Mouse (Mus musculus): ENCODE measurements around the gene Cpsf2.

Cpsf2 gene

GRCm38 (mm10) chr12:101980266-101980665 is 4.5 kb downstream of the Cpsf2 start:
- peak; percentile 57 for DNase-seq (ENCODE audit: low read depth)

DNA sequence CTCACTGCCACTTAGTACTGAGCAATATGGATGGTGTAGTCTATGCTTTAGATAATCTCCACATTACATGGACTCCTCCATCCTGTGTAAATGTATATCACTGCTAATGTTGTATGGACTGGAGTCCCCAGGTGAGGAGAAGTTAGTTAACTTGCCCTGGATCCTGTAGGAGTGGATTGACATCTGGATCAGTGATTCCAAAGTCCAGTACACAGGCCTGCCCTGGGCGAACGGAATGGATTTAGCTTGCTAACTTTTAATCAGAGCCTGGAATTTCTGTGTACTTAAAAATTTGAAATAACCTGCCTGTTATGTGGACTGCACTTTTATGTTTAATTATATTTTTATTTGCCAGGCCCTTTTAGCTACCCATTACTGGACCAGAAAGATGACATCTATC is 5.8 kb downstream of the Cpsf2 start:
- no peak for DNase-seq (ENCODE audit: low read depth)

- DNase-seq (ENCODE audit: low read depth) = no peak
Observed at GRCm38 (mm10) chr12:101982977-101983376, 7.2 kb downstream of the Cpsf2 start.

GRCm38 (mm10) chr12:101985110-101985509 is 9.3 kb downstream of the Cpsf2 start:
- DNase-seq (ENCODE audit: low read depth) = peak; percentile 45

- no peak for DNase-seq (ENCODE audit: low read depth)
Observed at GRCm38 (mm10) chr12:101987659-101988058, 11.9 kb downstream of the Cpsf2 start.

GRCm38 (mm10) chr12:101994576-101995467 is 19.0 kb downstream of the Cpsf2 start:
- DNase-seq (ENCODE audit: low read depth) = no peak

DNA sequence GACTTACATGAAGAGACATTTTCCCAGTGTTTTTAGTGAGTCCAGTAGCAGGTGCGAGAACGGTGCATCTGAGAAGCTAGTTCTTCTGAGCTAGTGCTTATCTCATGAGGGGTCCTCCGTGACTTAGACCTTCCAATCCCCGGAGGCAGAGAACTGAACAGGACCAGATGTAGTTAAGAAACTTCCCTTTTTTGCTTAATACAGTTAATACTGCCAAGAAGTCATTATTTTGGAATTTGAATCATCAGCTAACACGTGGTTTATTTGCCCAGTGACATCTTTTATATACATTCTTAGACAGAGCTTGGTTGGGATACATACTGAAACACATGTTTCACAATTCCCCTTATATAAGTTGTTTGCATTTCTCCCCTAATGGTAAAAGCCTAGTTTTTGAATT is 23.1 kb downstream of the Cpsf2 start:
- no peak for DNase-seq (ENCODE audit: low read depth)

DNA sequence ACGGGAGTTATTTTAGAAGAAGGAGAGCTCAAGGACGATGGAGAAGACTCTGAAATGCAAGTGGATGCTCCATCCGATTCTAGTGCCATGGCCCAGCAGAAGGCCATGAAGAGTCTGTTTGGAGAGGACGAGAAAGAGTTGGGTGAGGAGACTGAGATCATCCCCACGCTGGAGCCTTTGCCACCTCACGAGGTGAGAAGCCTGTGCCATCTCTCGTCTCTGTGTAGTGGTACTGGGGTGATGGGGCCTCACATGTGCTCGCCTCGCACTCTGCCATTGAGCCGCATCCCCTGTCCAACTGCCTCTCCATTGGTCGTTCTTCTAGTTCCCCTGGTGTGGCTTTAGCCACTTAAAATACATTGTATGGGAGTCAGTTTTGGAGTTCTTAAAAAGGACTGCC is 25.0 kb downstream of the Cpsf2 start:
- no peak for DNase-seq (ENCODE audit: low read depth)

DNA sequence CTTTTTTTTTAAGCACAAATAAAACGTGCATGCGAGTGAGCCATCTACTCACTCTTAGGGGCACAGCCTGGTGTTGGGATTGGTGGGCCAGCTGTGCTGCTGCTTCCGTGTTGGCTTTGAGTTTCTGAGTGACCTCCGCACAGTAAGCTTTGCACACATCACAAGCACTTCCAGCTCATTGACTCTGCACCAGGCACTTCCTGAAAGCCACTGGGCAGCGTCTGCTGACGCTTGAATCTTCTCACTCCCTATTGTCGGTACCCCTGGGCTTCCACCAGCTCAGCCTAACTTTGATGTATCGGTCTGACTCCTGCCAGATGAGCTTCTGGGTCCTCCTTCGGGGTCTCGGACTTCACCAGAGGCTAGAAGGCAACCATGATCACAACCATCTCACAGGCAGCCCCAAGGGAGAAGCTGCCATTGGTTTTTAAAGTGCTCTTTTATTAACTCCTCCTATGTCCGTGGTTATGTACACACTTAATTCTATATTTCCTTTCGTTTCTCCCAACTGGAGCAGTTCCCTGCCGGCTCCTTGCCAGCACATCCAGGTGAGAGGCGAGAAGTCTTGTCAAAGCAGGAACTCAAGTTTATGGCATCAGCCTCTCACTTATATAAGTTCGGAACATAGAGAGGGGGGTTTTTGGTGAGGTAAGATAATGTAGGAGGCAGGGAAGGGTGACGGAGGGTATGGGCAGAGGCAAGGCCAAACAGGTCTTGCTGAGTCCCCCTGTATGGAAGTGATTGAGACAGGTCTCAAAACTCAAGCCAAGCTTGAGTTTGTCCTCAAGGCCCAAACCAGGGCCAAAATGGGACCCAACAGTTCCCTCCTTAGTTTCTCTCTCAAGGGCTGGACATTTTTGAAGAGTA is 32.6 kb downstream of the Cpsf2 start:
- DNase-seq (ENCODE audit: low read depth) = no peak

DNA sequence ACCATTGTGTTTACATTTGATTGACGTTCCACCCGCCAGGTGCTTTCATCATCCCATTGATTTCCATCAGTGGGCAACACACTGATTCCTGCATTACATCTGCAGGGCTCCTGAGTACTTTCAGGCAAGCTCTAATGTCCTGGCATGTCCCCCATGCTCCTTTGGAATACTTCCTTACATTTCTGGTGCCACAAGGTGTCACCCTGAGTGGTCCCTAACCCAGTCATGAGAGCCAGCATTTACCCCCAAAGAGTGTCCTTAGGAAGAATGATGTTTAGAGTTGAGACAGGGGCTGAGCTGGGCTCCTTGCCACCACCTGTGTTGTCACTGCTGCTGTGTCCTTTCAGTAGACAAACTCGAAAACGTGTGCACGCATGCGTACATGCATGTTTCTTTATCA is 33.8 kb downstream of the Cpsf2 start:
- no peak for DNase-seq (ENCODE audit: low read depth)

DNA sequence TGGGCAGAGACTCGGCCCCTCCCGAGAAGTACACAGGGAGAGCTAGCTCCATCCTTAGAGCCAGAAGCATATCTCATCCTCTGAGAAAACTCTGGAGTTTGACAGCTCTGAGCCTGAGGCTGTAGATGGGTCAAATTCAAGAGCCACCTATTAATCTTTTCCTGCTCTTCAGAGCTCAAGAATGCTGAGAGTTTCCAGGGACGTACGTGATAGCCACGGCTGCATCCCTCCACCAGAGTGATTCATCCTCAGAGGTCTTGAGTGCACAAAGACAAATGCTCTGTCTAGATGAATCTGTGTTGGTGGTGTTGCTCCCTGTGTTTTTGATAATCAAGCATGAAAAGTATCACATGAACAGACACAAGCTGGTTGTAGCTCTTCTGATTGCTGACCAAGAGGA is 38.6 kb downstream of the Cpsf2 start:
- no peak for DNase-seq (ENCODE audit: low read depth)

GRCm38 (mm10) chr12:102015127-102015526 is 39.3 kb downstream of the Cpsf2 start:
- no peak for DNase-seq (ENCODE audit: low read depth)

DNA sequence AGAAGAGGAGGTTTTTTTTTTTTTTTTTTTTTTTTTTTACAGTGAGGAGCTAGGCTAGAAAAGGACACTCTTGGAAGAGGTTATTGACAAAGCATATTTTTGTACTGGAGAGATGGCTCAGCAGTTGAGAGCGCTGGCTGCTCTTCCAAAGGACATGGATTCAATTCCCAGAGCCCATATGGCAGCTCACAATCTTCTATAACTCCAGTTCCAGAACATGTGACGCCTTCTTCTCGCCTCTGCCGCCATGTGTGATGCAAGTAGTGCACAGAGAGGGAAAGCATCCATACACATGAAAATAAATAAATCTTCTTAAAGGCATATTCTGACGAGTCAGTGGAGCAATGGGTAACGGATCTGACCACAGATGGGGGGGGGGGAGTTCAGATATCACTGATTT is 46.1 kb downstream of the Cpsf2 start:
- no peak for DNase-seq (ENCODE audit: low read depth)

DNA sequence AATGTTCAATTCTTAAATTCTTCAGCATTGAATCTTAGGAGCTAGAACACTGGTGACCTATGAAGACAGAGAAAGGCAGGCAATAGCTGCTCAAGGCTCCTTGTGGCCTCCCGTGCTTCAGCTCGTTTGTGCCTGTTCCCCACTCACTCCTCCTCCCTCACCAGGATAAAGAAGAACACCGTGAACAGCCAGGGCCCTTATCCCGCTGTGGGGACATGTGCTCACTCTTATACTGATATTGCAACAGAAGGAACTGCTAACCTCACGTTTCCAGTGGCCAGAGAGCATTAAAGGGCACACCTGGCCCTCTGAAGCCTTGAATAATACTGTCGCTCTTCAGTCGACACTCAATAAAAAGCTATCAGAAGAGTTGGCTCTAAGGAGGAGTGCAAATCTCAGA is 53.4 kb downstream of the Cpsf2 start:
- DNase-seq (ENCODE audit: low read depth) = no peak

- DNase-seq (ENCODE audit: low read depth) = no peak
Observed at GRCm38 (mm10) chr12:102029892-102030446, 54.2 kb downstream of the Cpsf2 start.

GRCm38 (mm10) chr12:102034934-102035333 is 59.1 kb downstream of the Cpsf2 start:
- DNase-seq (ENCODE audit: low read depth) = no peak

DNA sequence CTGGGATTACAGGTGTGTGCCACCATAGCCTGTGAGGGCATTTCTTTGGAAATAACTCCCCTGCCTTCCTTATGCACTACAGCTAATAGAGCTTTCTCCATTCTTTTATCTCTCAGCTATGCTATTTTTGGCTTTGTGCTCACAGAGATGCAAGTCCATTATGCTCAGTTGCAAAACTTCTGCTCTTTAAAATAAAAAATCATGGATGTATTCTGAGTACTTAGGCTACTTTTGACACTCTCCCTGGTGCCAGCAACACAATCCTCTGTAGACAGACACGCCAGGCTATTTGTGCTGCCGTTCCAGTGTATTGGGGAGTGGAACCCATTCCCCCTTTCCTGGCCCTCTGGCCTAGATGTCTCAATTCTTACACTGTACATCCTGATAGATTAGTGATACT is 64.1 kb downstream of the Cpsf2 start:
- no peak for DNase-seq (ENCODE audit: low read depth)

- no peak for DNase-seq (ENCODE audit: low read depth)
Observed at GRCm38 (mm10) chr12:102041699-102042098, 65.9 kb downstream of the Cpsf2 start.

DNA sequence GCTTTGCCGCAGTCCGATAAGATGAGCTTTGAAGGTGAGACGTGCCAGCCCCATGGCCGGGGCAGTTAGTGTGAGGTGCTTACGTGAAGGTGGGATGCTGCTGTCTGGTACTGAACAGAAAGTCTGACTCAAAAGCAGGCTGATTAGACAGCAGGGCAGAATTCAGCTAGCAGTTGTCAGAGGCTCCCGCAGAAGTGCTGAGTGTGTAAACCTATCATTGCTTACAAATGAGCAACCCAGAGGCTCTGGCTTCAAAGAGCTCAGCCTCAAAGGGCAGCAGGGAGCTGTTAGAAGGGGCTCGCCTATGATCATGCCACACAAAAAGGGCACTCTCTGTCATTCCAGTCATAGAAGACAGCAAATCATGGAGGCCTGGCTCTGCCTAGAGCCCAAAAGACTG is 66.5 kb downstream of the Cpsf2 start:
- no peak for DNase-seq (ENCODE audit: low read depth)

DNA sequence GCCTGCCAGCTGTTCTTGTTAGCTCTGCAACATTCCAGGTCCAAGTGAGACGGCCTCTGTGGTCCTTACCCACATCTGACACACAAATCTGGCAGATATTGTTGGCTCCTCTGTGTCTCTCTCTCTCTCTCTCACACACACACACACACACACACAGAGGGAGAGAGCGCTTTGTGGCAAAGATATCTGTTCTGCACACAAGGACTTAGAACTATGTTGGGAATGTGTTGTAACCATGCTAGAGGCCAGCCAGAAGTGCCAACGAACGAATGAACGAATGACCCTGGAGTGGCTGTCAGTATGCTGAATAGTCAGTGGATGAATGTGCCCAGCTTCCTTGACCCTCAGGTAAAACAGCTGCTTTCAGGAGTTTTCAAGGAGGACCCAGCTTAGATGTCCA is 68.1 kb downstream of the Cpsf2 start:
- no peak for DNase-seq (ENCODE audit: low read depth)

- DNase-seq (ENCODE audit: low read depth) = no peak
Observed at GRCm38 (mm10) chr12:102054155-102054554, 78.4 kb downstream of the Cpsf2 start.

GRCm38 (mm10) chr12:102055758-102056157 is 80.0 kb downstream of the Cpsf2 start:
- no peak for DNase-seq (ENCODE audit: low read depth)
